Mouse (Mus musculus): ENCODE measurements around the gene Slfn8. TPM values are rescaled to one million over a fixed set of nuclear protein-coding genes. Genes with fewer than 3 reads are reported as not detected.

The Slfn8 gene
- polyA plus RNA-seq (2014; fragmentation: Illumina TruSeq; extraction: RNeasy Lipid Tissue Mini Kit (QIAGEN cat#74804); ENCODE audit: low read depth, low replicate concordance): 2.1 TPM

GRCm38 (mm10) chr11:83020621-83021020, at the start of gene Slfn8:
TSS of gene Slfn8 (minus strand) at chr11:83020810.

GRCm38 (mm10) chr11:83064946-83065345, 44.3 kb upstream of the Slfn8 start, which contains the start of gene Slfn2:
TSS of gene Slfn2 (plus strand) at chr11:83065112.

GRCm38 (mm10) chr11:82991469-82992166, 29.0 kb downstream of the Slfn8 start, which contains the start of gene Slfn9:
TSS of gene Slfn9 (minus strand) at chr11:82991830.

Other genes starting within 250 kb of the Slfn8 start
- gene Lig3, start 239.7 kb downstream of the Slfn8 start, polyA plus RNA-seq (2014; fragmentation: Illumina TruSeq; extraction: RNeasy Lipid Tissue Mini Kit (QIAGEN cat#74804); ENCODE audit: low read depth, low replicate concordance): 14.0 TPM
- gene Rffl, start 149.6 kb downstream of the Slfn8 start, polyA plus RNA-seq (2014; fragmentation: Illumina TruSeq; extraction: RNeasy Lipid Tissue Mini Kit (QIAGEN cat#74804); ENCODE audit: low read depth, low replicate concordance): 2.9 TPM
- 11.0 TPM for gene Rad51d, start 130.2 kb downstream of the Slfn8 start, polyA plus RNA-seq (2014; fragmentation: Illumina TruSeq; extraction: RNeasy Lipid Tissue Mini Kit (QIAGEN cat#74804); ENCODE audit: low read depth, low replicate concordance)
- not detected for gene Fndc8, start 128.7 kb downstream of the Slfn8 start, polyA plus RNA-seq (2014; fragmentation: Illumina TruSeq; extraction: RNeasy Lipid Tissue Mini Kit (QIAGEN cat#74804); ENCODE audit: low read depth, low replicate concordance)
- gene Nle1, start 112.4 kb downstream of the Slfn8 start, polyA plus RNA-seq (2014; fragmentation: Illumina TruSeq; extraction: RNeasy Lipid Tissue Mini Kit (QIAGEN cat#74804); ENCODE audit: low read depth, low replicate concordance): 21.4 TPM
- gene Unc45b, start 110.3 kb downstream of the Slfn8 start, polyA plus RNA-seq (2014; fragmentation: Illumina TruSeq; extraction: RNeasy Lipid Tissue Mini Kit (QIAGEN cat#74804); ENCODE audit: low read depth, low replicate concordance): 197 TPM
- 57.8 TPM for gene Slfn5, start 69.5 kb downstream of the Slfn8 start, polyA plus RNA-seq (2014; fragmentation: Illumina TruSeq; extraction: RNeasy Lipid Tissue Mini Kit (QIAGEN cat#74804); ENCODE audit: low read depth, low replicate concordance)
- gene Slfn9, start 29.0 kb downstream of the Slfn8 start, polyA plus RNA-seq (2014; fragmentation: Illumina TruSeq; extraction: RNeasy Lipid Tissue Mini Kit (QIAGEN cat#74804); ENCODE audit: low read depth, low replicate concordance): 1.2 TPM
- gene Slfn2, start 44.3 kb upstream of the Slfn8 start, polyA plus RNA-seq (2014; fragmentation: Illumina TruSeq; extraction: RNeasy Lipid Tissue Mini Kit (QIAGEN cat#74804); ENCODE audit: low read depth, low replicate concordance): 7.0 TPM
- gene Slfn1, start 96.0 kb upstream of the Slfn8 start, polyA plus RNA-seq (2014; fragmentation: Illumina TruSeq; extraction: RNeasy Lipid Tissue Mini Kit (QIAGEN cat#74804); ENCODE audit: low read depth, low replicate concordance): 0.55 TPM
- gene Slfn4, start 154.4 kb upstream of the Slfn8 start, polyA plus RNA-seq (2014; fragmentation: Illumina TruSeq; extraction: RNeasy Lipid Tissue Mini Kit (QIAGEN cat#74804); ENCODE audit: low read depth, low replicate concordance): 0.39 TPM
- gene Slfn3, start 170.5 kb upstream of the Slfn8 start, polyA plus RNA-seq (2014; fragmentation: Illumina TruSeq; extraction: RNeasy Lipid Tissue Mini Kit (QIAGEN cat#74804); ENCODE audit: low read depth, low replicate concordance): 4.6 TPM